Mouse (Mus musculus) thymus, postnatal 36 days (tissue): ENCODE measurements around the gene Tex264.

Source experiments
- DNase-seq, 2 experiments: peaks; one replicate each; pipeline ENCODE4 v3.0.0; 2022; ENCODE audit warnings: mixed read lengths in 2 of 2

Gene Tex264

DNA sequence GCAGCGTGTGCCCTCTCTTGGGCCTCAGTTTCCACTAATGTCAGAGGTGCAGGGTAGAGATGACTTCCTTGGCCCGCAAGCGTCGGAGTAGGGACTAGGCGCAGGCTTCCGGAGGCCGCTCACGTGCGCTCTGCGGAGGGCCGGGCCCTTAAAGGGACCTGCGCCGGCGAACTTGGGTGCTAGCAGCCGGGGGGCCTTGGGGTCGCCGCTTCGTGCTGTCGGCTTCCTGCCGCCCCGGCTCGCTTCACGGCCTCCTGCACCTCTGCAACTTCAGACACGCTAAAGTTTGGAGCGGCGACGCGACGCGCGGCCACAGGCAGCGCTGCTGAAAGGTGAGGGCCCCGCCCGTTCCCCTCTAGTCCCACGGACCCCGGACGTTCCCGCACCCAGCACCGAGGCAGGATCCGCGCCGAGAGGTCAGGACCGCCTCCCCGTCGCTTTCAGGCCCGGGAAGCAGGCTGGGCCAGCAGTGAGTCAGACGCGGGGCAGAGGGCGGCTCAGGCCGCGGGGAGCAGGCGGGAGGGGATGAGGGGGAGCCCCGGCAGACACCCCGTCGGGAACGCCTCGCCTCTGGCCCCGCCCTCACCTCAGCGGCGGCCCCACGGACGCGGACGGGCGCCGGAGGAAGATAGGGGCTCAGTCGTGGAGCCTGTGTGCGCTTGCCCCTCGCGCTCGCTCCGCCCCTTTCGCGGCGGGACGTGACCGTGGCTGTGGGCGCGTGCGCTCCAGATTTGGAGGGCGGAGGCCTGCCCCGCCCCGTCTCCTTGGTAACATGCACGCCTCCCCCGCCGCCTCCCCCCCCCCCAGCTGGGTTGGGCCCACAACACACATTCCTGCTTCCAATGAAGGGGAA, at the start of gene Tex264:
Gene Tex264, minus strand, starts transcription at position 679 of the 853 bp plus-strand sequence.
- peak; percentile 85 to 92 for DNase-seq

DNA sequence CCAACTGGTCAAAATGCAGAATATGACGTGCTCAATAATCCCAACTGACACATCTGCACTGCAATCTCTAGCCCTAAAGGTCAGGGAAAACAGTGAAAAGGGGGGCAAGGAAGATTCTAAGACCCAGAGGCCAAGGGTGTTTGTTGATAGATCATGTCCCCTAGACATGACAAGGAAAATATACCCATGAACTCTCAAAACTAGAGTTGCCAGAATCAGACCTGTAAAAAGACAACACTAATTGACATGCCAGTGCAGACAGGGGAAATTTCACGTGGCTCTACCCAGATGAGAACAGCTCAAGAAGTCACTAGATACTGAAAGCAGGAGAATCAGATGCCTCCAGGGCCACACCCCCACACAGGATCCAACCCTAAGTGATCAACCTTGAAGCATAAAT, 48.0 kb upstream of the Tex264 start:
- DNase-seq = no peak

DNA sequence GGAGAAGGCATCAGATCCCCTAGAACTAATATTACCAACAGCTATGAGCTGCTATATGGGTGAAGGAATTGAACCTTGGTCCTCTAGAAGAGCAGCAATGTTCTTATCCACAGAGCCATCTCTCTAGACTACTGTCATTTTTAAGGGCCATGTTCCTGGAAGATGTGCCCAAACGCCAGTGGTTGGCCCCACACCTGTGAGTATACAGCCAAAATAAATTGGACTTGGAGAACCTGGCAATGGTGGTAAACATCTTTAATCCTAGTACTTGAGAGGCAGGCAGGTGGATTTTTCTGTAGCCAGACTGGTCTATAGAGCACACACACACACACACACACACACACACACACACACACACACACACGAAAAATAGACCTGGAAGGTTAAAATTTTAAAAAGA, 43.7 kb upstream of the Tex264 start:
- DNase-seq = no peak

DNA sequence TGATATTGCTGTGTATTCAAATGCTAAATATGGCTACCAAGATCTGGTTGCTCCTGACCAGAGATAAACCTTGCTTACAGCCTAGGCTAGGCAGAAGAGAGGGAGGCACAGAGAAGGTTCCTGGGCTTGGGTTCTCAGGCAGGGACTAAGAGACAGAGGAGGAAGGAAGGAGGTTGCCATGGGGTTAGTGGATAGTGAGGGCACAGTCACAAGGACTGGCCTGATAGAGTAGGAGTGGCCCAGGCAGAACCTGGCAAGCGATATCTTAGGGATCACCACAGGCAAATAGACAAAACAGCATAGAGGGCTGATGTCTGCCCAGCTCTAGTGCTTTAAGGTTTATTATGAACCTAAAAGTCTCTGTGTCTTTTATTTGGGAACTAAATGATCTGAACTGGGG, 41.2 kb upstream of the Tex264 start:
- no peak for DNase-seq

DNA sequence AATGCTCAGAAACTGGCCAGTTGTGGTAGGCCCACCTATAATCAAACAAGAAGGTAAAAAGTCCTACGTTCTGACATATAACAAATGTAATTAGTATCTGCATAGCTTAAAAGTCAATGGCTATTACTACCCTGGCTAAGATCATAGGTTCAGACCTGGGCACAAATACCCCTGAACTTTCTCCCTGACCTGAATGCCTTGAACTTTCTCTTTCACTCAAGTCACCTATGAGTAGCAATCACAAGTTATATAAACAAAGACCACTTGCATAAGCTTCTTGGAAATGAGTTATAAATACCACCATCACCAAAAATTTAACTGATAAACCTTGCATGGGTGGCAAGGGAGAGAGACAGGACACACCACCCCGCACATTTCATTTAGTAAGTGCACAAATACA, 39.7 kb upstream of the Tex264 start:
- DNase-seq = no peak

DNA sequence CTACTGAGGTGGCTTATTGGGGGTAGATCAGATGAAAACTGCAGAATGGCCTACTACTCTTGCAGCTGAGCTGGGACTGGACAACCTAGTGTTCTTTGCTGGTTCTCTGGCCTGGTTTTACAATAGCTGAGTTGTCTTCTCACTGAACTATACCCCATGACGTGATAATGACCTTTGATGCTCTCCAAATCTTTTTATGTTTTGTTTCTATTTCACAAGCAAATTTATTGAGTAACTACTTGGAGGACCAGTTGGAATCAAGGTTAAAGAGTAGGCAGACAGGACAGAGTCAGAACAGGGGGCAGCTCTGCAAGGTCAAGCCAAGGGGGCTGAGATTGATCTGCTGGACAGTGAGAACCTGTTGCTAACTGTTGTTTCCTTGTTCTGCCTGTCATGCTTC, 39.1 kb upstream of the Tex264 start:
- DNase-seq = no peak

DNA sequence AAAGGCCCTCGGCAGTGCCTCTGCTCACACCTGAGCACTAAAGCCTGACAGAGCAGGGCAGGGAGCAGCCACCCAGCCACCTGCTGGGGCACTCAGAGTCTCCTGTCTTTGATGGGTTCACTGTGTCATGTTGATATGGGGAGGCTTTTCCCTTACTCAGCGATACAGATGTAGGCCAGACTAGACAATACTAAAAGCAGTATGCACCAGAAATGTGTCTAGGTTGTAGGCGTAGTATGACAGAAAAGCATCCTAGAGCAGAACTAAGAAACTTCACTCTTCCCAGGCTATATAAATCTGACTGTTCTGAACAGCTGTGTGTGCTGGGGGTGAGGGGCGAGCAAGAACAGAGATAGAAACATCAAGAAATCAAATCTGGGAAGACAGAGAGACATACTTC, 31.0 kb upstream of the Tex264 start:
- no peak for DNase-seq

DNA sequence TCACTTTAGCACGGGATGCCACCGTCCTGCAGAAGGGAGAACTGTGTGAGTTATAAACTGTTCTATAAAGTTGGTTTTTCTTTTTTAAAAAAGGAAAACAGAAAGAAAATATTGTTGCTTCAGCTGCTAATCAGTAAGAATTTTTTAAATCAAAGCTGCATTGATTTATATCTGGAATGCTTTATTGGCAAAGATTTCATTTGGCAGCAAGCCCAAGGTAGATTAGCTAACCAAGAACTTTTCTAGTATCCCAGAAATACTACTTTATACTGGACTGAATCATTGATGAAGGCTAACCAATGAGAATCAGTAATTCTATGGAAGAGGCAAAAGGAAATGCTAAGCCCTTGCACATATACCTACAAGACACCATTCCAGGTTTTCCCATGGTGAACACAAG, 30.5 kb upstream of the Tex264 start:
- no peak for DNase-seq

DNA sequence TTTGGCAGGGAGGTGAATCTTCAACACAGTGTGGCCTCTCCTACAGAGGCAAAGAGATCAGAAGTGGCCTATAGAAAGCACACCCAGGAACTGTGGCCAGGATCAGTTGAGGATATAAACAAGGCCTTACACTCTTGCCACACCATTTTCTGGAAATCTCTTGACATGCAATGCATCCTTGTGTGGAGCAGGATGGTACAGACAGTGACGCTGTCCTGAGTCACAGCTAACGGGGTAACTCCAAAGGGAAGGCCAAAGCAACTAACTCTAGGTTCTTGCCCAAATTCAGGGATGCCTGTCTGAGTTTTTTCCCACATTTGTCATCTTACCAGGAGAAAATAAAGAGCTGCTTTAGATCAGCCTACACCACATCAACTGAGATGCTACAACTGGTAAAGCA, 26.7 kb upstream of the Tex264 start:
- DNase-seq = no peak

DNA sequence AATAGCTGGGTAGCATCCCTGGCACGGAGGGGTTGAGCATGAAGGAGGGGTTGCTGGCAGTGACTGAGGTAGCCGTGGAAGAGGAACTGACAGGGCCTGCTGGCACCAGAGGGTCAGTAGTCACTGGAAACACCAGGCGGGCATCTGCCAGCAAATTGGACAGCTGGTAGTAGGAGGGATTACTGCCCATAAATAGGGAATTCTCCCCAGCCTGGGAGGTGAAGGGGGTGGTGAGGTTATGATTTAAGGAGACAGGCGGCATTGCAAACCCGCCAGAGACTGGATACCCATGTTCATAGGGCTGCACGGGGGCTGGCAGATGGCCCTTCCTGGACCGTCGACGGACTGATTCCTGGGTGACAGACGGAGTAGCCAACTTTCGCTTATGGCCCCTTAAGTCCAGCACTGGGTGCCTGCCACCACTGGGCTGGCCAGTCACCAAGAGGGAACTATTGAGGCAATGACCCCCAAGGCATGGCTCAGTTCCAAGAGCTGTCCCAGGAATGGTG, 7.3 kb upstream of the Tex264 start:
- no peak for DNase-seq

DNA sequence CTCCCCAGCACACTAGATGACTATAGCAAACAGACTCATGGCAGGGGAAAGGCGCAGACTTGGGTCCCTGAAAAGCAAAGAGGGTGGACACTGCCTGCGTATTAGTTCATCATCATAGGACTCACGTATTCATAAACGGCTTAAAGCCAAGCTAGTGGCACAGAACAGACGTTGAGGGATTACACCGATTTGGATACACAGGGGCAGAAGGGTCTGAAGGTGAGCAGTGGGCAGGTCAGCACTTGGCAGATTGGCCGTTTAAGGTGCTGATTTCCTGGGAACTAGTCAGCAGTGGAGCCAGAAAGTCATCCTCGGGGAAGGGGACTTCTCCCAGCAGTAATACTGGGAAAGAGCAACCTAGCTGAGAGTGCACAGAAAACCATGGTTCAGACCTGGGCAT, 3.1 kb upstream of the Tex264 start:
- DNase-seq = no peak

DNA sequence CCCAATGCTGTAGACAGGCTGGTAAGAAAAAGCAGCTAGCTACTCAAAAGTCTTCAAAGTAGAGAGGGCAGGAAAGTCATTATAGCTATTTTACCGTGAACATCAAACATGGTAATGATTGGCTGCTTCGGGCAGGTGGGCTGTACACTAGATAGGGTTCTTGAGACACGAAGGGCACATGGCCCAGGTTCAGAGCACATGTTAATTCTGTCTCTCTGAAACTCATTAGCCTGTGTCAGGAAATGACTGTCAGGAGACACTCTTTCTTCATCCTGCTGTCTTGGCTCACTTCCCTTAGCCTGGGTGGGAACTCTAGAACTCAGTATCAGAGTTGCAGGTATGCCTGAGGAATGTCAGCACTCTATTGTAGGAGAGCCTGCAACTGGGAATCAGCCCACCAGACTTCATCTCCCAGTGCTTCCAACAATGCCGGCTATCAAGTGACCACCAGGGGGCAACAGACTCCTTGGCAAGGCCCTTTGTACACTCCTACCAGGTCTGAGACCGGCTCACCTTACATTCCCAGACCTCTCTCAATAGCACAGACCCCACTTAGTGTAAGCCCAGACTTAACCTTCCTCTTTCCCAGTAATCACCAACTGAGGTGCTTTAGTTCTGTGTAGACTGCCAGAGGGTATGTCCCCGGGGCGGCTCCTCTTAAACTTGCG, 1.4 kb upstream of the Tex264 start:
- DNase-seq = peak; percentile 62 to 66

DNA sequence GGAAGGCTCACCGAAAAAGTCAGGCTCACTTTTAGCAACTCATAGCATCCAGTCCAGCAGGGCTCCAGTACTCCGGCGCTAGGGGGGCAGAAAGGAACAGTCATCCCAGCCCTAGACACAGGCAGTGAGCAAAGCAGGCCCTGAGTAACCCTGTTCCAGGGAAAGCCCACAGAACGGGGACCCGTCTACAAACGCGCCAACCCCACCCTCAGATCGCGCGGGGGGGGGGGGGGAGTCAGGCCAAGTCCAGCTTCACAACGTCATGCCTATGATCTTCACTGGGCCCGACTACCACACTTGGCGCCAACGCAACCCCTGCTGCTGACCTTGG, 844 bp downstream of the Tex264 start:
- no peak for DNase-seq

DNA sequence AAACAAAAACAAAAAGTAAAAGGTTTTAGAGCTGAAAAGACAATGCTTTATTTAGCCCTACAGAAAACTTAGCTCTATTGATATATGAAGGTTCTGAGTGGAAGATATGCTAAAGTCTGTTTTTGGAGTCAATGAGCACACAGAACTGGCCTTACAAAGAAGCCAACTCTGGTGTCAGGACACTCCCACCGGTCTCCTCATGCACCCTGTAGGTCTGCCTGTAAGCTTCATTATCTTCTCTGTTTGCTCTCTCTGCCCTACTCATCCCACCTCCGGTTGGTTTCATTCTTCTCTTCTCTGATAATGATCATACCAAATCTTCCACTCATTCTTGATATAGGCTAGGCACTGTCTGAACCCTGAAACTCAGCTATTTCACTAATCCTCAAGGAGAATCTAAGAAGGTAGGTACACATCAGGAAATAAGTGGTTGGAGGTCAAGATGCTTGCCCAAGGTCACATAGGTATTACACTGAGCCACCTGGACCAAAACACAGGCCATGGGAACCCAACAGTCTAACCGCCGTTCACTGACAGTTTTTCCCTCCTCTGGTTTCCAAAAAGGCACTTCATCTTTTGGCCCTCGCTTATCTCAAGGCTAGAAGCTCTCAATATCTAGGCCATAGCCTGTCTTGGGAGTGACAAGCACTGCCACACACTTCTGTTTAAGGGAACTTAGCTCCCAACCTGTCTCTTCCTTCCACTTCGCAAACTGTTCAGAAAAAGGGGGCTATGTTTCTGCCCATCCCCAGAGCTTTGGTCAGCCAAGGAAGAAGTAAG, 1.4 kb downstream of the Tex264 start:
- DNase-seq = no peak

DNA sequence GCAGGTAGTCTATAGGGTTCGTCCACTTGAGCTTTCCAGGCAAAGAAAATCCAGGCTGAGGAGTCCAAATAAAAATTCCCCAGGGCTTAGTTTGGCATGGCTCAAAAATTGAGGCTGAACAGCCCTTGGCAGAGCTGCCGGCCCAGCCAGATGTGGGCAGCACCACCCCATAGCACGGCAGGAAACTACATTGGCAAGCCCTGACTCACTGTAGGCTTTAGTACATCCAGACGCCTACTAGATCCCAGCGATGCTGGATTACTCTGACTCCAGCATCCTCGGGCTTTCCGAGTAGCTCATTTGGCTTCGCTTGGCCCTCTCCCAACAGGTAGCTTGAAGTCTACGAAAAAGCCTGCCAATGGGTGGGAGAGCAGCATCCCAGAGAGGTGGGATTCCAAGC, 4.7 kb downstream of the Tex264 start:
- no peak for DNase-seq

DNA sequence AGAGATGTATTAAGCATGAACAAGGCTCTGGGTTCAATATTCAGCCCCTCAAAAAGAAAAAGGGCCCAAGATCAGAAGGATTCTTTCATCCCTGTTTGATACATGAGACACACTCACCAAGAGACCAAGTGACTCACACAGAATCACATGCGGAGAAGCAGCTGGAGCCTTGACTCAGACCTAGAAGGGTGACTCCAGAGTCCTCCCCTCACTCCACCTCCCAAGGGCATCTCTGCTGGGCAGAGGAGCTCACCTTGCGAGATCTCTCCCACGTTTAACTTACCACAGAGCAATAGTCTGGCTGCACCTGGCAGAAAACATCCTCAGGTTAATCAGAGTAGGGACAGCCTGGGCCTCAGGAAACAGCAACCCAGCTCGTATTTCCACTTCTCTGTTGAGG, 7.5 kb downstream of the Tex264 start:
- no peak for DNase-seq

DNA sequence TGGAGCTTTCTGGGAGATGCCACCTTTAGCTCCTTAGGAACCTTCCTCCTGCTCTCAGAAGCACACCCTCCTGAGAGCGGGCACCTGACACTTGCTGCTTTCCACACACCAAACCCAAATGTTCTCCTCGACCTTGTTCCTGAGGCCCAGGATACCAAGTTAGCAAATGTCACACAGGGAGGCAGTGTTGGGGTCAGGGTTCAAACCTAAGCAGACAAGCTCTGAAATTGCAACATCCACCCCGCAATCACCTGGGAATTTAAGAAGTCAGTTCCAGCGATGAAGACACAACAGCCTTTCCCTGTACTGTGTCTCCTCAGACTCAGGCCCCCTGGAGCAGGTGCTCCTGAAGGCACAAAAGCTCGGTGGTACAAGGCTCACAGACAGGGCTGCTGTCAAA, 8.0 kb downstream of the Tex264 start:
- no peak for DNase-seq

DNA sequence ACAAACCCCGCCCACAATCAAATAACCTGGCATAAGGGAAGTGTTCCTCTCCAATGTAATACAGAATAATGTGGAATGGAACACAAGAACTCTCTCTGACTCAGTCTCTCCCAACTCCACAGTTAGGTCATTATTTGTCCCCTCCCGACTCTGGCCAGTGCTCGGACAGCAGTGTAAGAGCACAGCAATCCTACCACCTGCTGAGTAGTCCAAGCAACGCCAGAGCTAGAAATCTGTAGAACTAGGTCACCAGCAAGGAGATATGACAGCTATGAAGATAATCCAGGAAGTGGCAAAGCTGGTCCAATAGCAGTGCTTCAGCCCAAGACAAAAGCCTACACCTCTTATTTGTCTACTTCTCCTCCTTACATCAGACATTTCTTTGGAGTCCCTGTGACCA, 9.2 kb downstream of the Tex264 start:
- no peak for DNase-seq

DNA sequence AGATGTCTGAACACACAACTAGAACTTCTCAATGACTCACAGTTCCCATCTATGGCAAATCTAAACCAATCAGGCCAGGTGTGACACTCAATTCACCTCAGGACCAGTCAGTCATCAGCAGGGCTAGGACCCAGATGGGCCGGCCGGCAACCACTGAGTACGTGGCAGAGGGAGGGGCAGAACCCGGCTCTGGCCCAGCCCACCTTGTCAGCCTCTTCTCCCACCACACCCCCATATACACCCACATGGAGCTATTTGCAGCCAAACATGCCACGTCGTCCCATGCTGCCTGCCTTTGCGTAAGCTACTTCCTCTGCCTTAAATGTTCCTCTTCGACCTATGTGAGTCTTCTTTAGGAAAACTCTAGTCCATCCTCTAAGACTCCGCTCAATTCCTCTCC, 9.8 kb downstream of the Tex264 start:
- DNase-seq = no peak

DNA sequence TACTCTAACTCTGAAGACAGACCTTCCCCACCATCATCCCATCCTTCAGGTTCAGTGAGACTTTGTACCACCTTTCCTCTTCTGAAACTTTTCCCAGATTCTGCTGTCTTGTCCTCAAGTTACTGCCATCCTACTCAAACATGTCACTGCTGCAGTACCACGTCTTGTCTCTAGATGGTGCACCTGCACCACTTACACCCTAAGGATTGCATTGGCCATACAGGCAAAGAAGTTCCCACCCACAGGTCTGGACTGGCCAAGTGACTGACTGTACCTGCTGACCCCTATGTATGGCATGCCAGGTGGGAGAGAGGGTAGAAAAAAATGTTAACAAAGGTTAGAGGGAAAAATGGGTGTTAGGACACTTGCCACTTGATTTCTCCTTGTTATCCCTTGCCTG, 10.2 kb downstream of the Tex264 start:
- DNase-seq = peak; percentile 72 to 79

DNA sequence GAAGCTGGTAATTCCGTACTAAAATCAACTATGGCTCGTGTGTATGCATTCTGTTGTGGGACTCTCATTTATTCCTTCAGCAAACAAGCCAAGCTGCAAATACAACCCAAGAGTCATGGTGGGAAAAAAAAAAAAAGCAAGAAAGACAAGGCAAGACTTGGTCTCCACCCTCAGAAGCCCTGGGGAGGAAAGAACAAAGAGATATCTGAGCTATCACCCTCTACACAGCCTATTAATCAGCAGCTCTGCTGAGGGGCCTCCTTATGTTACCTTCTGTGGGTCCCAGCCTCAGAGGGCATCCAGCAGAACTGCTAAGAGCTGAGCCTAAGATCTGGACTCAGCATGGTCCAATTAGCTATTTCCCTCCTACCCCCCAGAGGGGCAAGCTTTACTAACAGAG, 11.9 kb downstream of the Tex264 start:
- no peak for DNase-seq

DNA sequence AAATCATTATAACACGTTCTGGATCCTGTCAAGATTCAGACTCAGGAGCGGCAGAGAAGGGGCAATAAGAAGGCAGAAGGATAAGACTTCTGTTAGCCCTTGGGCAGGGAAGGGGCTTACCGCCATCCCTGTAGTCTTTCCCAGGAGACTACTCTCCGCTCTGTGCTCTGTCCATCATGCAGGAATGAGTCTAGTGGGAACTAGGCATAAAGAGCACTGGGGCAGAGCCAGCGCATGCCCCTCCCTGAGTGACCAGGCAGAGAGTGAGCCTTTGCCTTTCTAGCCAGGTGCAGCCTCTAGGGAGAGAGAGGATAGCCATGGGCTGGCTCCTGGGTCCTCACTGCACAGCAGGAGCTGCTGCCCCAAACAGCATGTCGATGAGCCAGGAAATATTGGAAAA, 20.9 kb downstream of the Tex264 start:
- DNase-seq = no peak

DNA sequence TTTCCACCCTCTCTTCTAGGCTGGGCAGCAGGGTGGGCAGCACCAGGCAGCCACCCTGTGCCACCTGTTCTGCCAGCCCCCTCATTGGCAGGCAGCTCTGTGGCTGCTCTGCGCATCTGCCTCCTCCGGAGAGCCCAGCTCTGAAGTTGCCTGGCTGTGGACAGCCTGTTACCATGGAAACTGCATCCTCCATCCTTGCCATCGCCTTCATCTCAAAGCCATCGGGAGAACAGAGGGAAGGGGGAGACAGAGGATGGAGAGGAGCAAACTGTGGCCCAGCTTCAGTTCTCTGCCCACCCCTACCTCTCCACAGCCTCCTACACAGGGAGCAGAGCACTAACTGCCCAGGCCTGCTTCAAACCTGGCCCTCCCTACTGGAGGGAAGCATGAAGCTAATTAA, 21.3 kb downstream of the Tex264 start:
- DNase-seq = no peak

DNA sequence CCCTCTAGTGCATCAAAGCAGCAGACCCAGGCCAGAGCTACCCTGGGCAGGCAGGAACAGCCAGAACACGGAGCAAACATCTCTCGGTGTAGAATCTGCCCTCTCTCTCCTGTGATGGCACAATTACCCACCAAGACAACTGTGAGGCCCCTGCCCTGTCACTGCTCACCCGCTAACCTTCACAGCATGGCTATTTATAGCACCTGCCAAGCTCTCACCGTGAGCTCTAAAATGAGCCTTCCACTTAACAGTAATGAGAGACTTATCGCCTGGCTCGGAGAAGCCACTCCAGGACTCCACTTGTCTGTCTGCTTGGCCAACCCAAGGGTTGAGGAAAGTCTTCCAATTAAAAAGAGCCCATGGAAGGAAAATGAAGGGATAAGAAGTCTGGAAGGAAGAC, 22.5 kb downstream of the Tex264 start:
- no peak for DNase-seq
